In genomic region chr15:25692254-25692950, GRCm38 (mm10) we compare ENCODE assay signal across 10 mouse cellular contexts.
DNase-seq lines count a peak whose midpoint lies in the region; ATAC-seq and TF ChIP-seq lines count a peak whose summit lies in the region.
"Had no signal": no experiment of that assay in that cellular context is flagged by ENCODE, and none has a peak within 500 bp of the region (broad histone marks: within the 10 kb centered on the region; RNA-seq: fewer than 3 reads in every experiment).

No protein-coding gene starts in this region.

- H3K27me3 ChIP-seq in embryonic facial prominence, embryonic 15.5 days: no peaks in the 10 kb centered on the region
- no peaks in the 10 kb centered on the region for H3K27me3 ChIP-seq in myocyte (ENCODE audit: control insufficient read depth, insufficient read depth, insufficient read length)
- H3K27me3 ChIP-seq: midbrain, embryonic 12.5 days had no signal

- no peak overlapping the region for H3K4me2 ChIP-seq in embryonic facial prominence, embryonic 15.5 days (replicated peaks)
- no peak overlapping the region for H3K4me2 ChIP-seq in myocyte (ENCODE audit: low read depth)
- H3K4me2 ChIP-seq: midbrain, embryonic 12.5 days had no signal

- ATAC-seq in embryonic facial prominence, embryonic 15.5 days (ENCODE audit: insufficient number of reproducible peaks, low FRiP score, low TSS enrichment, low read depth): no peak

- peaks cover 46% of the 10 kb centered on the region for H3K4me1 ChIP-seq in embryonic facial prominence, embryonic 15.5 days

- H3ac ChIP-seq in myocyte (ENCODE audit: control insufficient read depth, insufficient read length): no peak overlapping the region

- no peak for TF ChIP-seq POLR2A in myocyte (IDR thresholded peaks at IDR 0.05; ENCODE audit: insufficient read length, low read depth)

- H3K4me3 ChIP-seq in embryonic facial prominence, embryonic 15.5 days (replicated peaks): no peak overlapping the region
- no peak overlapping the region for H3K4me3 ChIP-seq in myocyte
- H3K4me3 ChIP-seq: midbrain, embryonic 12.5 days had no signal

- no peaks in the 10 kb centered on the region for H3K9me3 ChIP-seq in embryonic facial prominence, embryonic 15.5 days (replicated peaks)
- H3K9me3 ChIP-seq: midbrain, embryonic 12.5 days had no signal

- DNase-seq in kidney, adult 9 months: peak; percentile 44
- no peak for DNase-seq in kidney, postnatal 4 days
- peak; percentile 57 for DNase-seq in NIH3T3 (ENCODE audit: low read depth)
- no peak for DNase-seq in layer of hippocampus, adult 11-12 months (ENCODE audit: low spot score)
- DNase-seq in urinary bladder, postnatal 4 days (ENCODE audit: low spot score in 2 of 2): no peak
- no peak for DNase-seq in right cerebral cortex, postnatal 4 days
- DNase-seq: cerebellum, postnatal 14 days had no signal

- no peaks in the 10 kb centered on the region for H3K36me3 ChIP-seq in embryonic facial prominence, embryonic 15.5 days
- peaks cover 17% of the 10 kb centered on the region for H3K36me3 ChIP-seq in myocyte (ENCODE audit: control insufficient read depth, insufficient read depth)
- H3K36me3 ChIP-seq: midbrain, embryonic 12.5 days had no signal

- H3K27ac ChIP-seq in embryonic facial prominence, embryonic 15.5 days (replicated peaks): peak overlapping the region; percentile 66; the same call in 1 of the 2 replicates
- H3K27ac ChIP-seq: midbrain, embryonic 12.5 days had no signal

- H3K79me2 ChIP-seq in myocyte (ENCODE audit: control insufficient read depth, insufficient read depth): peaks cover 99% of the 10 kb centered on the region

- WGBS in embryonic facial prominence, embryonic 15.5 days: 47% methylated on average over 21 of the region's 21 CpGs

- no peak overlapping the region for H3K9ac ChIP-seq in embryonic facial prominence, embryonic 15.5 days
- H3K9ac ChIP-seq: midbrain, embryonic 12.5 days had no signal

TF ChIP-seq in myocyte, 11 proteins besides CTCF, POLR2A, EP300 and RAD21:
- TF ChIP-seq POLR2AphosphoS2 (IDR thresholded peaks at IDR 0.05; ENCODE audit: insufficient read length, low read depth) (peak; percentile 45), MYOD1 (IDR thresholded peaks at IDR 0.05; ENCODE audit: control insufficient read depth in 1 of 3, insufficient read length in 2 of 3, low read depth in 2 of 3) (no peak)

Comparison
In these comparisons a context has a peak if more than half of its experiments do, and no peak if none do; other contexts are left out.
1. DNase-seq: peak in kidney, adult 9 months (single experiment) and NIH3T3 (single experiment); none in kidney, postnatal 4 days (0 of 2), layer of hippocampus, adult 11-12 months (single experiment), urinary bladder, postnatal 4 days (0 of 2) and right cerebral cortex, postnatal 4 days (single experiment).